Mouse (Mus musculus) lung, embryonic 16.5 days (tissue): ENCODE measurements around the gene Slc15a1. TPM values are rescaled to one million over a fixed set of nuclear protein-coding genes. Genes with fewer than 3 reads are reported as not detected.

Source experiments
- ATAC-seq: fragments of 200-750 bp; cut with Nextera tagmentation; 2 replicates; pipeline ENCODE4 v1.8.0; 2017; ENCODE audit warnings: low read depth, mild to moderate bottlenecking, moderate library complexity
- H3K27ac ChIP-seq: fragments of 300-500 bp; sonication (generic); 2 replicates; pipeline ENCODE4 v1.5.1; 2014; ENCODE audit warnings: mild to moderate bottlenecking, control low read depth, low read length
- H3K27me3 ChIP-seq: fragments of 300-500 bp; sonication (generic); 2 replicates; pipeline ENCODE4 v1.6.1; 2014; ENCODE audit warnings: low read depth, low read length, mixed read lengths; ENCODE audit not compliant: control insufficient read depth, insufficient read depth
- H3K36me3 ChIP-seq: fragments of 300-500 bp; sonication (generic); 2 replicates; pipeline ENCODE4 v1.6.1; 2014; ENCODE audit warnings: low read length; ENCODE audit not compliant: control insufficient read depth, insufficient read depth
- H3K4me1 ChIP-seq: fragments of 300-500 bp; sonication (generic); replicated peaks from 2 replicates; pipeline ENCODE4 v1.6.1; 2014; ENCODE audit warnings: low read length, mixed read lengths; ENCODE audit not compliant: control insufficient read depth, insufficient read depth
- H3K4me2 ChIP-seq: fragments of 300-500 bp; sonication (generic); 2 replicates; pipeline ENCODE4 v1.6.1; 2014; ENCODE audit warnings: low read depth, low read length, control low read depth
- H3K4me3 ChIP-seq: fragments of 300-500 bp; sonication (generic); 2 replicates; pipeline ENCODE4 v1.5.1; 2014; ENCODE audit warnings: mild to moderate bottlenecking, low read length, control low read depth
- H3K9ac ChIP-seq: fragments of 300-500 bp; sonication (generic); 2 replicates; pipeline ENCODE4 v1.6.1; 2014; ENCODE audit warnings: low read length, control low read depth
- H3K9me3 ChIP-seq: fragments of 300-500 bp; sonication (generic); 2 replicates; pipeline ENCODE4 v1.6.1; 2016; ENCODE audit warnings: low read length; ENCODE audit not compliant: control insufficient read depth
- WGBS: fragments of 180-500 bp; shearing (Covaris S2); extraction: QIAGEN DNeasy Blood & Tissue Kit; methylation state at CpG from one replicate; pipeline ENCODE4 v1.1.7; 2014; 5-methylcytosine and 5-hydroxymethylcytosine counted together
- polyA plus RNA-seq: library from polyadenylated mRNA; unstranded; fragments of >200 nt; fragmentation: Nextera tagmentation; extraction: Ambion mirVana; gene quantifications from 2 replicates; pipeline ENCODE4 v1.2.1, GENCODE M21; 2015

Gene Slc15a1
- polyA plus RNA-seq: 1.2 and 2.1 TPM in 2 replicates

DNA sequence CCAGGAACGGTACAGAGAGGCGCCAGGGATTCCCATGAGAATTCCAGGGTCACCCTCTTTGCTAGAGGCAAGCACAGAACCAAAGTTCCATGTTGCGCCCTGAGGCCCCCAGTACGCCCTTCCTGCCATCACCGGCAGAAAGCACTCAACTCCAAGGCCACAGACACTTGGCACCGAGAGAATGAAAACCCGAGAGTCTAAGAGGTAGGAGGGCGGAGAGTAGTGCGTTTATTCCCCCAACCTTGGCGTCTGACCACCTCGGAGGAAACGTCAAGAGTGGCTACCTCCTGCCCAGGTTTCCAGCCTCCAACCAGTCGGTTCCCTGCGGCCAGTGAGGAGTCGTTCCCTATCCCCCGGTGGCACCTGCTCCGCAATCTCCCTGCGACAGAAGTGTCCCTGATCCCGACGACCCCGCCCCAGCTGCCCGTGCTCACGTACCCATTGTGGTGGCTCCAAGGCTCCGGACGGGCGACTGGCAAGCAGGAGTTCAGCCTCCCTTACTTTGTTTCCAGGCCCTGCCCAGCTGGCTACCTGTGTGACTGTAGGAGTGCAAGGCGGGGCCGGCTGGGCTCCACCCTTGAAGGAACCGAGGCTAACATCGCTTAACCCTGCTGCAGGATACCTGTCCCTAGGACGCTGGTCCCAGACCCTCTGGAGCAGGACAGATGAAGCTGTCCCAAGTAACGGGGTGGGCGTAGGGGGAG, at the start of gene Slc15a1:
Gene Slc15a1 (minus strand): TSS at position 472 of the 704 bp plus-strand sequence.
- peak; percentile 75 for ATAC-seq
- H3K9ac ChIP-seq: peak within 1 kb of the TSS; percentile 47
- WGBS: 6% methylated on average over 33 of the region's 33 CpGs
- peak within 1 kb of the TSS; percentile 41 for H3K4me3 ChIP-seq
- H3K9me3 ChIP-seq: no peaks in the 10 kb centered on the region; the same call in 1 of the 2 replicates
- H3K27ac ChIP-seq: no peak within 1 kb of the TSS
- peak within 1 kb of the TSS; percentile 59 for H3K4me2 ChIP-seq
- no peaks in the 10 kb centered on the region for H3K36me3 ChIP-seq
- peaks cover 4% of the 10 kb centered on the region for H3K4me1 ChIP-seq
- peaks cover 32% of the 10 kb centered on the region for H3K27me3 ChIP-seq

DNA sequence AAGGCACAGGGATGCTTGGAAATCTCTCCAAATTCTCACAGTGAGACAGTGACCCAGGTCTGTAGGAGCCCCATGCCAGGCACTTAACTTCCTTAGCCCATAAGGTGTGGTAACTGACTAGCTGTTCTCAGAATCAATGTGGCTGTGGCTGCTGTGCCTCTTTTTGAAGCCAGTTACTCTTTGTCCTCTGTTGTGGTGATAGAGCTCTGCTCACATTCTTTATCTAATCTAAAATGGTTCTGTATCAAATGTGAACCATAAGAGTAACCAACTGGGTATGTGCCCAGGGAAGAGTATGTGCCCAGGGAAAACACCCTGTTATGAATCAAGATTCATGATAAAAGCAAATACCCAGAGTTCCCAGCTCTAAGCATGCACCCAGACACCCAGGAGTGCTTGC, 48.7 kb upstream of the Slc15a1 start:
- ATAC-seq: no peak
- peaks cover 2% of the 10 kb centered on the region; the same call in 1 of the 2 replicates for H3K4me1 ChIP-seq
- no peak overlapping the region for H3K4me3 ChIP-seq
- no peak overlapping the region for H3K4me2 ChIP-seq
- no peaks in the 10 kb centered on the region for H3K27me3 ChIP-seq
- no peak overlapping the region for H3K27ac ChIP-seq
- H3K9me3 ChIP-seq: no peaks in the 10 kb centered on the region
- peaks cover 10% of the 10 kb centered on the region; the same call in 1 of the 2 replicates for H3K36me3 ChIP-seq
- no peak overlapping the region for H3K9ac ChIP-seq

DNA sequence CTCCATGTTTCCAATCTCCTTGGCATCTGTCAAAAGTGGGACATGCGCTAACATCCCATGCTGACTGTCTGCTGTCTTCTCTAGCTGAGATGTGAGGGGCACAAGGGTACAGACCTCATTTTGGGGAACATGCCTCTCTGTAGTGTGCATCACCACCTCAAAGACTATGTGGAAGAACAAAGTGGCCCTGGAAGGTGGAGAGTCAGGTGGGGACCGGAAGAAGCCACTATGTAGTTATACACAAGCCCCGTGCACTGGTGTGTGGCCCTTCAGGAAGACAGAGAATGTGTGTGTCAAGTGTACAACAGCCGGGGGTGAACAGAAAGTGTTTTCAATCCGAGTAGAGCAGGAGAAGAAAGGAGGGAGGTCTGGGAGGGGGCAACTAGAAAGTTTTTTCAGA, 47.5 kb upstream of the Slc15a1 start:
- peaks cover 6% of the 10 kb centered on the region; the same call in 1 of the 2 replicates for H3K36me3 ChIP-seq
- H3K27me3 ChIP-seq: no peaks in the 10 kb centered on the region
- H3K4me3 ChIP-seq: no peak overlapping the region
- WGBS: 58% methylated on average over 5 of the region's 5 CpGs
- H3K4me1 ChIP-seq: peaks cover 2% of the 10 kb centered on the region; the same call in 1 of the 2 replicates
- H3K4me2 ChIP-seq: no peak overlapping the region
- no peaks in the 10 kb centered on the region for H3K9me3 ChIP-seq
- H3K27ac ChIP-seq: no peak overlapping the region
- H3K9ac ChIP-seq: no peak overlapping the region
- no peak for ATAC-seq

DNA sequence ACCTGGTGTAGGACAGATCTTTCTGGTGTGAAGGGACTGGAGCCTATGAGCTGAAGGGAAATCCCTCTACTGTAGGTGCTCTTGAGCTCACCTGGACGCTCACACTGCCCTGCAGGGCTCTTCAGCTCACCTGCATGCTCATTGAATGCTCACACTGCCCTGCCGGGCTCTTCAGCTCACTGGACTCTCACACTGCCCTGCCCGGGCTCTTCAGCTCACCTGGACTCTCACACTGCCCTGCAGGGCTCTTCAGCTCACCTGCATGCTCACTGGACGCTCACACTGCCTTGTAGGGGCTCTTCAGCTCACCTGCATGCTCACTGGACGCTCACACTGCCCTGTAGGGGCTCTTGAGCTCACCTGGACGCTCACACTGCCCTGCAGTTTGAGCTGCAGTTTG, 44.8 kb upstream of the Slc15a1 start:
- Histone ChIP-seq H3K27ac (no peak overlapping the region), H3K36me3 (peaks cover 4% of the 10 kb centered on the region; the same call in 1 of the 2 replicates), H3K4me1 (peaks cover 2% of the 10 kb centered on the region; the same call in 1 of the 2 replicates), H3K4me3 (no peak overlapping the region), H3K4me2 (no peak overlapping the region), H3K9me3 (no peaks in the 10 kb centered on the region), H3K27me3 (no peaks in the 10 kb centered on the region), H3K9ac (no peak overlapping the region)
- WGBS: 52% methylated on average over 6 of the region's 6 CpGs
- peak; percentile 69 for ATAC-seq

DNA sequence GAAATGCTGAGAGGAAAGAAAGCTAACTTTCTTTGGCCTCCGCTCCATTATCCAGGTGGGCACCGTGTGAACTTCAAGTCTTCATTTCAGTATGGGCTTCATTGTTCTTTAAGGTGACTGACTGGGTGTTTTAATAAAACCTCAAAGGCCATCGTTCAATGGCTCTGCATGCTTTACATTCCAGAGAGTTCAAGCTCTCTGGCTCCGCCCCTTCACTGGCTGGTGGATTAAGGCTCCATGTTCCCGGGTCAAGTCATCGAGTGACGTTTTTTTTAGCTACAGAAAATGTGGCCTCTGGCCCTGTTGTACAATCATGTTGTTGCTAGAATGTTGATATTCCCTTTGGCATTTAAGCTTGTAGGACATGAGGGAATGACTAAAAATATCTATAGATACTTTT, 42.7 kb upstream of the Slc15a1 start:
- no peak overlapping the region for H3K27ac ChIP-seq
- peaks cover 2% of the 10 kb centered on the region; the same call in 1 of the 2 replicates for H3K4me1 ChIP-seq
- WGBS: 37% methylated on average over 7 of the region's 7 CpGs

DNA sequence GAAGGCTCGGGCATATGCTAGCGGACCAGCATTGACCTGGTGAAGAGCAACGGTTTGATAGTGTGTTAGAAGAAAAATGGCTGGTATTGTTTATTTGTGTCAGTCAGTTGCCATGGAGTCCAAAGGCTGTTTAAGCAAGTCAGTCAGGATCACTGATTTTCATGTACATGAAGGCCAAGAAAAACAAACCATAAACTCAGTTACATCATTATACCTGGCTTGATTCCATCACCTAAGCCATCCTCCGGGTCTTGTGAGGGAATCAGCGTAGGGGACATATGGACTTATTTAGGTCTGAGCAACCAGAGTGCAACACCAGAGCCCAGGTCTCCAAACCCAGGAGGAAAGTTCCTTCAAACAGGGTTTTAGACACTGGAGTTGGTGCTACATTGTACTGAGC, 41.6 kb upstream of the Slc15a1 start:
- Histone ChIP-seq H3K4me1 (peaks cover 2% of the 10 kb centered on the region; the same call in 1 of the 2 replicates), H3K27ac (no peak overlapping the region), H3K9me3 (no peaks in the 10 kb centered on the region), H3K27me3 (no peaks in the 10 kb centered on the region), H3K9ac (no peak overlapping the region), H3K36me3 (no peaks in the 10 kb centered on the region; the same call in 1 of the 2 replicates), H3K4me3 (no peak overlapping the region), H3K4me2 (no peak overlapping the region)
- WGBS: 69% methylated on average over 5 of the region's 5 CpGs
- no peak for ATAC-seq

More for the DNA sequence above, 42.7 kb upstream of the Slc15a1 start:
- Histone ChIP-seq H3K36me3 (no peaks in the 10 kb centered on the region; the same call in 1 of the 2 replicates), H3K9ac (no peak overlapping the region), H3K9me3 (no peaks in the 10 kb centered on the region), H3K4me2 (no peak overlapping the region), H3K27me3 (no peaks in the 10 kb centered on the region), H3K4me3 (no peak overlapping the region)
- peak; percentile 77 for ATAC-seq

DNA sequence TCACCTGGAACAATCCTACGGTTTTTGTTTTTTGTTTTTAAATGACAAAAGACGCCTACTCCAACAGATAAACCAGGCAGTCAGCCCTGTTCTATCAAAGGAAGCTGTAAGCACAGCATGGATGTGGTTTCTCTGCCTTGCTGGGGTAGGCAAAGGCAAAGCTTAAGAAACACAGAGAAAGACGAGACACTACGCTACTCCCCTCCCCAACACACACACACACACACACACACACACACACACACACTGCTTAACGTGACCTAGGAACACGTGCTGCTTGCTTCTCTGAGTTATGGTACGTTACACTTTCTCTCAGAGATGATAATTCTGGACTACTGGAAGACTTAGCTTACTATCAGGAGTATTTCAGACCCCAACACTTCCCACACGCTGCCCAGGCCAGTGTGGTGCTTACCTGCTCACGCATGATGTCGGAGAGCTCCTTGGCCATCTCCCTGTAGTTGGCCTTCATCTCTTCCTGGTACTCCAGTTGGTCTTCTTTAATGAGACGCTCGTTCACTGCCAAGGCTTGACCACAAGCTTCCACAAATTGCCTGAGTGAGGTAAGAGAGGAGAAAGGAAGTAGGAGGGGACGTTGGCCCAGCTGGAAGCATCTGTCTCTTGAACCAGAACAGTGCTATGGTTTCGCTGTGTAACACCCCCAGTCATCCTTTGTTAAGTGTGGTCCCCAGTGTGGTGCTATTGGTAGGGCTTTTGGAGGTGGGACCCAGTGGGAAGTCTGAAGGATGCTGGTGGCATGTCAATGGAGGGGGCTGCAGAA, 40.7 kb upstream of the Slc15a1 start:
- H3K36me3 ChIP-seq: no peaks in the 10 kb centered on the region; the same call in 1 of the 2 replicates
- H3K27ac ChIP-seq: no peak overlapping the region
- H3K9me3 ChIP-seq: no peaks in the 10 kb centered on the region
- H3K9ac ChIP-seq: no peak overlapping the region
- peaks cover 2% of the 10 kb centered on the region; the same call in 1 of the 2 replicates for H3K4me1 ChIP-seq
- ATAC-seq: no peak
- WGBS: 88% methylated on average over 14 of the region's 14 CpGs
- H3K27me3 ChIP-seq: no peaks in the 10 kb centered on the region
- no peak overlapping the region for H3K4me2 ChIP-seq
- H3K4me3 ChIP-seq: no peak overlapping the region

DNA sequence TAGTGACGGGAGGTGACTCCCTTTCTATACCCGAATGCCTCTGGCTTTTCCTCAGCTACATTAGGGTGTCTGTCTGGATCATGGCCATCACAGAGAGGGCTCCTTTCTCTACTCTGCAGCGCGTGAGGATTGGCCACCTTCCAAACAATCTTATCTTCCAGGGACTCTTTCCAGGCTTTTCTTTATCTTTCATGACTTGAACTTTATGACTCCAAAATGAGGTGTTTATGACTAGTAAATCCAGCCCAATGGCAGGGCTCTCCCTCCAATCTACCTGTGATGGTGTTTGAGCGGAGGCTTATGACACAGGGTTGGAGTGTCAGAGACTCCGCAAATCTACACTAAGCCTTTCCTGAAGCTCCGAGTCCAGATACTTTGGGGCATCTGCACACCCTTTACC, 36.2 kb upstream of the Slc15a1 start:
- no peak overlapping the region for H3K4me3 ChIP-seq
- H3K27me3 ChIP-seq: no peaks in the 10 kb centered on the region
- no peaks in the 10 kb centered on the region; the same call in 1 of the 2 replicates for H3K4me1 ChIP-seq
- H3K9ac ChIP-seq: no peak overlapping the region
- no peak overlapping the region for H3K27ac ChIP-seq
- H3K9me3 ChIP-seq: no peaks in the 10 kb centered on the region
- WGBS: 47% methylated on average over 7 of the region's 7 CpGs
- H3K4me2 ChIP-seq: no peak overlapping the region
- no peaks in the 10 kb centered on the region; the same call in 1 of the 2 replicates for H3K36me3 ChIP-seq
- no peak for ATAC-seq

DNA sequence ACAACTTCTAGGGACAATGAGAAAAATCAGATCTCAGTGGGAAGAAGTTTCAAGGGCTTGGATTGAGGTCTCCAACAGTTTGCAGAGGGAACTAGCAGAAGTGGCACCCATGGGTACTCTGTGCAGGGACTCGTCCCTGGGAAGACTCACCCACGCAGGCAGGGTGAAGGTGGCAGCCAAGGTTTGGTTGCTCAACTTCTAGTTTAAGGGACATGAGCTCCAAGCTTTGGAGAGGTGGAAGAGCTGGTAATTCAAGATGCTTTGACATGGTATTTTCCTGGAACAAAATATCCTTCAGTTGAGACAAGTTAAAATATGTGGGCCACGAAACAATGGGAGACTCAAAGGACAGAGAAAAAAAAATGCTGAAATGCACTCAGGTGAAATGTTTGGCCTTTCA, 29.4 kb upstream of the Slc15a1 start:
- Histone ChIP-seq H3K27ac (no peak overlapping the region), H3K27me3 (no peaks in the 10 kb centered on the region), H3K9me3 (no peaks in the 10 kb centered on the region), H3K4me3 (no peak overlapping the region), H3K4me1 (no peaks in the 10 kb centered on the region), H3K9ac (no peak overlapping the region), H3K4me2 (no peak overlapping the region), H3K36me3 (no peaks in the 10 kb centered on the region)
- ATAC-seq: no peak
- WGBS: 79% methylated on average over 3 of the region's 3 CpGs
